Mouse (Mus musculus): ENCODE measurements around the gene Lcn2.

DNA sequence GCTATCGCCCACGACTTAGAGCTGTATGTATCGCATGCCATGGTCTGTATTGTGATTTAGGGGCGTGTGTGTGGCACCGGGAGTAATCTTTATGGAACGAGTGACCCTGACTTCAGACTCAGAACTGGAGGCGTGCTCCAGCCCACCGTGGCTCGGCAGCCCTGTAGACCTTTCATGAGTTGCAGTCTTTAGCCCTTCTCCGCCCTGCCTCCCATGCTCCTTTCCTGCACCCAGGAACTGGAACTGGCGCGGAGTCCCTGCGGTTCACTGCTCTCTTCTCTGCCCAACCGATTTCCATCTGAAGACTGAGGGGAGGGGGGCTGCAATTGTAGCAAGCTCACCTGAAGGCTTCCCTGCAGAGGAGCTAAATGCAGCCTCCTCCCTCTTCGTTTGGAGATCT lies 8.6 kb upstream of the Lcn2 start:
- TF ChIP-seq CTCF (IDR thresholded peaks at IDR 0.05; ENCODE audit: control insufficient read depth, insufficient read depth, insufficient replicate concordance, low read depth, low read length): no peak
- no peak for TF ChIP-seq POLR2A (IDR thresholded peaks at IDR 0.05; ENCODE audit: control insufficient read depth, low read depth, low read length)
